Mouse (Mus musculus): Measurements from ENCODE around the gene Sh2d1b2.

DNA sequence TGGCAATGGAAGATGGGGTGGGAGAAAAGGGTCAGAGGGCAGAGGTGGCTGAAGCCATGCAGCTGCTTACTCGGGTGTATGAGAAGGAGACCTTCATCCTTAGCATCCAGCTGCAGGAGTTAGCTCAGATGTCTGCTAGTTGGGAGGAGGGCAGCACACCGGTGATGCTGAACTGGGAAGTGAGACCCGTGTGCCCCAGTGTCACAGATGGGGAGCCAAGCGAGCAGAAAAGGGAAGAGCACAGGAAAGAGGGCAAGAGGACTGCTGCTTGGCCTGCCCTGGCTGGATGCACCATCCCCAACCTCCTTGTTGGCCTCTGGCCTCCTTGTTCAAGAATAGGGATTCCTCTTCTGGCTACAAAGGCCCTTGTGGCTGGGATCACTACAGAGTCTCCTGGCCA lies 66.9 kb downstream of the Sh2d1b2 start:
- no peak for TF ChIP-seq EP300 (IDR thresholded peaks at IDR 0.05; ENCODE audit: low read depth)
- TF ChIP-seq CTCF (IDR thresholded peaks at IDR 0.05; ENCODE audit: low read depth): no peak
